Mouse (Mus musculus) naive thymus-derived CD4-positive, alpha-beta T cell, adult 2 months (primary cell): ENCODE data around the gene Nphs2.
"Not testable (repeated sequence)": the region's sequence is repeated elsewhere in the genome, so short reads cannot be mapped to it uniquely, and the experiment has no call there.

Experiments used
- DNase-seq: peaks from one replicate; pipeline ENCODE4 v3.0.0-alpha.2; 2011; ENCODE audit warnings: low read depth

Gene Nphs2

DNA sequence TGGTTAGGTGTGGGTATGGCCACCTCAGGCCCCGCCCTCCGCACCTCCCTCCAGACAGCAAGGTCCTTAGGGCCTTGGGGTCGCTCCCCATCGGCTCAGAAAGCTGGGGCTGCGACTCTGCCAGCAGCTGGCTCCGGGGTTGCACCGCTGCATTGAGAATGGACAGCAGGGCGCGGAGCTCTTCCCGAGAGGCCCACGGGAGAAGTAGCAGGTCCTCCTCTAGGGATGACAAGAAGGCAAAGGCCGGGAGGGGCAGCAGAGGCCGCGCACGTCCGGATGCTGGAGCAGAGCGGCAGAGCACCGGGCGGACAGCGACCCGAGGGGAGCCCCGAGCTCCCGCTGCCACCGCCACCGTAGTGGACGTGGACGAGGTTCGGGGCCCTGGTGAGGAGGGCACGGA is at the start of gene Nphs2:
TSS of gene Nphs2 (plus strand) at position 98 of the 400 bp plus-strand sequence.
- DNase-seq, result no peak

DNA sequence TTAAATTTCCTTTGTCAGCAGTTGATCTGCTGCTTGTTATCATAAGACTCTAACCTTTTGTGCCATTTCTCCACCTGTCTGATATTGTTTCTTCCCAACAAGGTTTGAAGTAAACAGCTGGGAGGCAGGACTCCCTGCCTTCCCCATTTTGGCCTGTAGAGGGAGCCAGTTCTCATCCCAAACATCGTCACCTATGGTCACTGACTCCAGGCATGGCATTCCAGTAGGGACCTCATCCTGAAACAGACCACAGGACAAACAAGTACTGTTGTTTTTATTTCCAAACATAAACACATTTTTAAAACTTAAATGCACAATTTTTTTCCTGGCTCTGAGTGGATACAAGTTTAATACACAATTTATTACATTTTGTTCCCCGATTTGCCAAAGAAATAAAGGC is 47.2 kb upstream of the Nphs2 start:
- peak; percentile 60 for DNase-seq

DNA sequence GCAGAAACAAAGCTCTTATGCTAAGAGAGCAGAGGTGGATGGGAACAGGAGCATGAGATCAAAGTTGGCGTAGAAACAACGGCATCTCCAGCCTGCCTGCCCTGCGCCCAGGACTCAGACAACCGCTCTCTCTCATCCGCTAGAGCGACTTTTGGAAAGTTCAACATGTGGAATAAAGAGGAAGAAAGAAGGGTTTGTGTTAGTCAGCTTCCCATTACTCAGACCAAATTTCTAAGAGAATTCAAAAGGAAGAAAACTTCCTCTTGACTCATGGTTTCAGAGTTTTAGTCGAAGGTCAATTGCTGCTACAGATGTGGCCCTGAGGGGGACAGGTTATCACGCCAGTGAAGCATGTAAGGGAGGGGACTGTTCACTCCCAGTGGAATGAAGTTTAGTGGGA is 46.6 kb upstream of the Nphs2 start:
- no peak for DNase-seq

DNA sequence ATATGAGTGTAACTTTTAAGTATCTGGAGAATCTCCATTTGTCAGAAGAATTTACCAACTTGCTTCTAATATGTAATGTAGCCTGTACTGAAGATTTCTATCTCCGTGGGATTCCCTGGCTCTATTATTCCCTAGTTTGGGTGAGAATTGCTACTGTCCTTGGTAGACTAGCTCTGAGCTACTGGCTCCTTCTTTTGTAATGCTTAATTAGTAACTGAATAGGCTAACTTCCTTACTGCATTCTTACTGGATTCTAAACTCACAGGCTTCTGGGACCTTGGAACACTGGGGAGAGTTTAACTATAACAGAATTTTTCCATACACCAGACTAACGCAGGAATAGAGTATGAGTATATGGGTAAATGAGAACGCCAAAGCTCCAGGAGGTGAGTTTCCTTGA is 42.0 kb upstream of the Nphs2 start:
- not testable (repeated sequence) for DNase-seq

DNA sequence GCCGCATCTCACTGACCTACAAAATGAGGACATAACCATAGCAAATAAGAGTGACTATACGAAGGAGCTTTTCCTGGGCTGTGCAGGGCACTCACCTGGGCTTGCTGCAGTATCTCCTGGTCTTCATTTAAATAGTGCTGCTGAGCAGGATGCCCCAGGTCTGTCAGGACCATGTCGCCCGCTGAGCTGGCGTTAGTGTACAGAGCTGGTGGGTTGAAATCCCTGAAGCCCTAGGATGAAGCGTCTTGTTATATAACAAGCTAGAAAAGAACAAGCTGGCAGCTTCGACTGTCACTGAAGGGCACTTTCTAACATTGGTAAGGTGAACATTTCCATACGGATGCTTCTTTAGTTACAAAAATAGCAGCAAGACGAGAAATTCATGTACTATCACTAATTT is 40.1 kb upstream of the Nphs2 start:
- DNase-seq, result no peak

DNA sequence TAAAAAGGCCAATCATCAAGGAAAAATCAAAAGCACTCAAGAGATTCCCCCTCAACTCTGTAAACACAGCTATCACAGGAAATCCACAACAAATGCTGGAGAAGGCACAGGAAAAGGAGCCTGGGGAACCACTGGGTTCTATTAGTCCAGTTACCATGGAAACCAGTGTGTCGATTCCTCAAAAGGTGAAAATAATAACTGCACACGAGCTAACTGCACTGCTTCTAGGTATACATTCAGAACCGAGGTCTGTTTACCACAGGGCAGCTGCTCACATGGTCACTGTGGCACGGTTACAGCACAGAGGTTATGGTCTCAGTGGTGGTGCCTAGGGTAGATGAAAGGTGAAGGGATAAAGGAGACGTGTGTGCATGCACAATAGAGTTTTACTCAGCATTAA is 38.9 kb upstream of the Nphs2 start:
- DNase-seq, result no peak

DNA sequence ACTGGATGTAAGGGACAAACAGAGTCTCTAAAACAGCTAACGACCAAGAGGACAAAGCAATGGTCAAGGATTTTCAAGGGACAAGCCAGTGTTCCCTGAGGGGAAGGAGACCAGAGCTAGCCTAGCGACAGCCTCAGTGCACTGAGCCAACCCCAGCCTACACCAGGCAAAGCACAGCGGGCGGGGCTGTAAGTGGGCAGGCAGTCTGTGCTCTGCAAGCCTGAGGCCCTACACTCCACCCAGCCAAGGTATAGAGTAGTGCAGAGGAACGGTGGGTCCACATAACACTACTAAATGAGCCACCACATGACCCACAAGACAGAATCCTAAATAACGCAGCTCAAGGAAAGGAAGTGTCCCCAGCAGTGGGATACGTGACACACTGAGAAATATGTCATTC is 36.9 kb upstream of the Nphs2 start:
- no peak for DNase-seq

GRCm38 (mm10) chr1:156280131-156280530 is 30.4 kb upstream of the Nphs2 start:
- DNase-seq, result peak; percentile 42

DNA sequence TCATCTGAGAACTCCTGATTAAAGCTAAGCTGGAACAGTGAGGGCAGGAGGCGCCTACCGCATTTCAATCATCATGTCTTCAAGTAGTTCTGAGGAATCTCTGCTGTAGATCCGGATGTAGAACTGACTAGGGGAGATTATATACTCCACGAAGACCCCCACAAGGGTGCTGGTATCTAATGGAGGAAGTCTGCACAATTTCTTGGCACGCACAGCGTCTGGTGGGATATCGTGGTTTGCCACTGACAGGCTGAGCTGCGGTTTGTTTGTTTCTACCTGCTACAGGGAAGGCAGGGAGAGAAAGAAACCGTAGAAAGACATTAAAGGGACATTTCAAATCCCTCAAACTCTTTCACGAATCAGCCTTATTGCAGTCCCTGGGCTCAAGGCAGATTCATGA is 26.3 kb upstream of the Nphs2 start:
- DNase-seq, result peak; percentile 13

GRCm38 (mm10) chr1:156284851-156285540 is 25.5 kb upstream of the Nphs2 start:
- DNase-seq, result no peak

- DNase-seq, result no peak
Observed at GRCm38 (mm10) chr1:156285541-156285896, 25.0 kb upstream of the Nphs2 start.

DNA sequence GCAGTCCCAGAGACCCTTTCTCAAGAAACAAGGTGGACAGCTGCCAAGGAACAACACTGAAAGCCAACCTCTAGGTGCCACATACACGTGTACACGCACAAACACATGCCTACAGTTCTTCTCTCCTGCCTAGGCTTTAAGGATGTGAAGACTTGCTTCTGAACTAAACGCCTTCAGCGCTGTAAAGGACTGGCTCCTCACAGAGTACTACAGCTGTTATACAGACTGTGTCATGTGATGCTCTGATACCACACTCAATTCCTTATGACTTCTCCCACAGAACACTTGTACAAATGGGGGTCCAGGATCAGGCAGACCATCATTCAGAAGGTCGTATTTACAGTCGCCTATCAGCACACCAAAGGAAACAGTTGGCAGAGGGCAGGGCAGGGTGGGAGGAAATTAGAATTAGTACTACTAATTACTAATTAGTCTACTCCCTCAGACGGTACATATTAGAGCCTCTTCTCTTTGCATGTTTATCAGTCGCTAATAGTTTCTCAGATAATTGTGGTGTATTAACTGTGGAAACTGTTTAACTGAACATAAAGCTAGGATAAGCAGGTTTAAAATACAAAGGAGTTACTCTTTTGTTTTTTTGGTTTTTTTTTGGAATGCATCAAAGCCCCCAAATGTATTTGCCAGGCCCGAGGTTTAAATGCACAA is 21.8 kb upstream of the Nphs2 start:
- no peak for DNase-seq

DNA sequence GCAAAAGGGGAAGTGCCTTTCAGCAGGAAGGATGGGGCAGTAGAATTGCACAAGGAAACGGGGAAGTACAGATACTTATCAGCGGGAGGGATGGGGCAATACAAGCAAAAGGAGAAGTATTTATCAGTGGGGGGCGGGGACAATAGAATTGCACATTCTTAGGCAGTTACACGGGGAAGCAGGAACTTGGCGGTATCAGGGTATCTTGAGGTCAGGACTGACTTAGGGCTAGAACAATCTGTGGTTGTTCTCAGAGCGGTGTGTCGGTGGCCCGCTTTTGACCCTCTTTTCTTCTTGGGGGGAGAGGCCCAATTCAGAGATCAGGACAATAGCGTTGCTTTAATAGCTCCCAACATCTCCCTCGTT is 21.3 kb upstream of the Nphs2 start:
- not testable (repeated sequence) for DNase-seq

GRCm38 (mm10) chr1:156290016-156290415 is 20.5 kb upstream of the Nphs2 start:
- DNase-seq, result no peak

- DNase-seq, result peak; percentile 43
Observed at GRCm38 (mm10) chr1:156302911-156303749, 7.4 kb upstream of the Nphs2 start, which contains the start of gene Tdrd5. Tdrd5 (minus strand) TSS chr1:156303664.

- no peak for DNase-seq
Observed at GRCm38 (mm10) chr1:156308595-156308994, 1.9 kb upstream of the Nphs2 start.

DNA sequence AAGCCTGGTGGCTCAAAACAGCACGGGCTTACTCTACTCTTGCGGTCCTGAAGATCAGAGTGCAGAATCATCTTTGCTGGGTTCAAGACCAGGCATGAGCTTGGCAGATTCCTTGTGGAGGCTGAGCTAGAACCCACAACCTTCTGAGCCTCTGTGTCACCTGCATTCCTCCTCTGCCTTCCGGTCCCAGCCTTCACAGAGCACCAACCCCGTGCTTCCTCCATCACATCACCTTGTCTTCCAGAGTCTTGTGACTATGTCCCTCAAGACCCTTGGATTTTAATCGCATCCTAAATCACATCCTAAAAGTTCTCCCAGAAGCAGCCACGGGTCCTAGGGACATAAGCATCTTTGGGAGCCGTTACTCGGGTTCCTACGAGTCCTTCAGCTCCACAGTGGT is 12.6 kb downstream of the Nphs2 start:
- no peak for DNase-seq

- no peak for DNase-seq
Observed at GRCm38 (mm10) chr1:156340847-156341246, 30.3 kb downstream of the Nphs2 start.

DNA sequence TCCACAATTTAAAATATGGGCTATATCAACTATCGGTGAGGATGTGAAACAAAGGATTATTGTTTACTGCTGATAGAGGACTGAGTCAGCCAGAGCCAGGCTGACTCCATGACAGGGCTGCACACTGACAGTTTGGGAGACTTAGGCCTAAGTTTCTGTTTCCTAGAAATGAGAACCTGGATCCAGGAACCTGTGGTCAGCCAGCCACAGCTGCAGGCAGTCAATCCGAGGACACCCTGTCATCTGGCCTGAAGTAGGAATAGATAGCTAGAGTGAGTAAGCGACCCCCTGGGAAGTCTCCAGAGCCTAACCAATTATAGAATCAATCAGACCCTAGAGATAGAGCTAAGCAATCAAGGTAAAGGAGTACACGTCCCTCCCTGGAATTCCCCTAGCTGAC is 33.9 kb downstream of the Nphs2 start:
- DNase-seq, result no peak

GRCm38 (mm10) chr1:156345633-156346032 is 35.1 kb downstream of the Nphs2 start:
- no peak for DNase-seq

DNA sequence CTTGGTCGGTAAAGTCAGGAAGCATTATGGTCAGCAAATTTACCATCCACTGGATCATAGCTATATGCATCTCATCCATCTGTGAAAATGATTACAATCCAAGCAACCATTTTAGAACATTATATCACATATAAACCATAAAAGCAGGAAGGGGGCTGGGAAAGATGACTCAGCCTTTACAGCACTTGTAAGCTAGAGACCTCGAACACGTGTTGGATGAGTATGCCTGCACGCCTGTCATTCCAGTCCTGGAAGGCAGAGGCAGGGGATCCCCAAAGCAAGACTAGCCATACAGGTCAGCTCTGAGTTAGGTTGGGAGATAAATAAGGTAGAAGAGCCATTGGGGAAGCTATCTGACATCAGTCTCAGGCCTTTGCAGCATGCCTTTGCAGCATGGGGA is 38.5 kb downstream of the Nphs2 start:
- DNase-seq, result no peak

DNA sequence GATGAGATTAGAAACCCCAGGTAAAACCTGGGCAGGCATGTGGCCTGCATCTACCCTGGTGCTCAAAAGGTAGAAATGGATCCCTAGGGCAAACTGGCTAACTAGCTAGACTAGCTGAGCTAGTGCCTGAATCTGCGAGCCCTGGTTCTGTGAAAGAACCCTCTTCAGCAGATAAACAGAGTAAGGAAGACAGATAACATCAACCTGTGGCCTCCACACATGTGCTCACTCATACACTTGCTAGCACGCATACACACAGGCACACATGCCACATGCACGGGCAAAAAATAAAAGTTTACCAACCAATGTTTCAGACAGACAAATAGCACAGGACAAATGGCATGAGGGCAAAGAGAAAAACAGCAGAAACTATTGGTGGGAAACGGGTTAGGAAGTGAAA is 39.9 kb downstream of the Nphs2 start:
- no peak for DNase-seq

DNA sequence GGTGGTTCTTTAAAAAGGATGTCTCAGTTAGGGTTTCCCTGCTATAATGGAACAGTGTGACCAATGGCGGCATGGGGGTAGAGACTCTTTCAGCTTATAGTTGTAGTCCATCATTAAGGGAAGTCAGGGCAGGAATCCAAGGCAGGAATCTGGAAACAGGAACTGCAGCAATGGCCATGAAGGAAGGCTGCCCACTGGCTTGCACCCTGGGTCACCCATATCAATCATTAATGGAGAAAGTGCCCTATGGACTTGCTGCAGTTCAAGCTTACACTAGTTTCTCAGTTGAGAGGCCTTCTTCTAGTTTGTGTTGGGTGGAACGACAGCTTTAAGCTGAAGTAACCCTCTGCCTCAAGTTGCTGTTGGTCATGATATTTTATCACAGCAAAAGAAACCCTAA is 41.9 kb downstream of the Nphs2 start:
- DNase-seq, result no peak
